Mouse (Mus musculus) cerebellum, adult 2 months (tissue): ENCODE measurements around the gene Gtf2f2.

Experiments used
- CTCF ChIP-seq: fragments of 200-500 bp; IDR thresholded peaks from 2 replicates; pipeline ENCODE4 v1.5.1; 2011; ENCODE audit warnings: low read depth, mild to moderate bottlenecking, control low read depth, low read length, moderate library complexity, borderline replicate concordance; ENCODE audit not compliant: insufficient read depth
- POLR2A ChIP-seq: fragments of 200-500 bp; IDR thresholded peaks from 2 replicates; pipeline ENCODE4 v1.6.1; 2011; ENCODE audit warnings: low read length, control low read depth, borderline replicate concordance; ENCODE audit not compliant: insufficient read depth

- TF ChIP-seq POLR2A (no peak), CTCF (no peak)
Measured at GRCm38 (mm10) chr14:76045767-76046166, 35.1 kb upstream of the Gtf2f2 start.
